Mouse (Mus musculus) limb, embryonic 15.5 days (tissue): ENCODE results near the gene Nrbp1. TPM values are rescaled to one million over a fixed set of nuclear protein-coding genes. Genes with fewer than 3 reads are reported as not detected.

Experiments used
- ATAC-seq: fragments of 200-750 bp; cut with Nextera tagmentation; 2 replicates; pipeline ENCODE4 v1.8.0; 2017; ENCODE audit warnings: low read depth, moderate TSS enrichment; ENCODE audit not compliant: insufficient number of reproducible peaks, low FRiP score, low TSS enrichment
- H3K27ac ChIP-seq: fragments of 300-500 bp; sonication (generic); 2 replicates; pipeline ENCODE4 v1.5.1; 2015; ENCODE audit warnings: moderate library complexity, mild to moderate bottlenecking, inconsistent platforms
- H3K27me3 ChIP-seq: fragments of 300-500 bp; sonication (generic); 2 replicates; pipeline ENCODE4 v1.6.1; 2015; ENCODE audit warnings: inconsistent platforms
- H3K36me3 ChIP-seq: fragments of 300-500 bp; sonication (generic); 2 replicates; pipeline ENCODE4 v1.6.1; 2015; ENCODE audit warnings: inconsistent platforms
- H3K4me1 ChIP-seq: fragments of 300-500 bp; sonication (generic); 2 replicates; pipeline ENCODE4 v1.6.1; 2015; ENCODE audit warnings: inconsistent platforms
- H3K4me2 ChIP-seq: fragments of 300-500 bp; sonication (generic); 2 replicates; pipeline ENCODE4 v1.6.1; 2015; ENCODE audit warnings: mild to moderate bottlenecking, inconsistent platforms
- H3K4me3 ChIP-seq: fragments of 300-500 bp; sonication (generic); 2 replicates; pipeline ENCODE4 v1.5.1; 2015; ENCODE audit warnings: mild to moderate bottlenecking, inconsistent platforms
- H3K9ac ChIP-seq: fragments of 300-500 bp; sonication (generic); 2 replicates; pipeline ENCODE4 v1.6.1; 2015; ENCODE audit warnings: inconsistent platforms
- H3K9me3 ChIP-seq: fragments of 300-500 bp; sonication (generic); 2 replicates; pipeline ENCODE4 v1.6.1; 2016; ENCODE audit warnings: inconsistent platforms
- WGBS: fragments of 180-500 bp; shearing (Covaris S2); methylation state at CpG from one replicate; pipeline ENCODE4 v1.1.7; 2015; 5-methylcytosine and 5-hydroxymethylcytosine counted together
- polyA plus RNA-seq: library from polyadenylated mRNA; unstranded; fragments of >200 nt; fragmentation: Nextera tagmentation; extraction: Ambion mirVana; gene quantifications from 2 replicates; pipeline ENCODE4 v1.2.1, GENCODE M21; 2015

The Nrbp1 gene
- 167 and 183 TPM in 2 replicates for polyA plus RNA-seq

GRCm38 (mm10) chr5:31240637-31241521 lies at the start of gene Nrbp1, which contains the start of gene Gm9970:
TSS of gene Nrbp1 (plus strand) at chr5:31240864.
TSS of gene Gm9970 (minus strand) at chr5:31241232.
- peak within 1 kb of the TSS; percentile 99 for H3K27ac ChIP-seq
- peak within 1 kb of the TSS; percentile 99 for H3K9ac ChIP-seq
- H3K4me1 ChIP-seq, result peaks cover 6% of the 10 kb centered on the region
- peak within 1 kb of the TSS; percentile 77 for H3K4me2 ChIP-seq
- WGBS, result under 1% methylated on average over 93 of the region's 103 CpGs
- peak; percentile 98 for ATAC-seq
- H3K4me3 ChIP-seq, result peak within 1 kb of the TSS; percentile 99
- H3K36me3 ChIP-seq, result peaks cover 23% of the 10 kb centered on the region
- no peaks in the 10 kb centered on the region for H3K9me3 ChIP-seq
- no peaks in the 10 kb centered on the region for H3K27me3 ChIP-seq

GRCm38 (mm10) chr5:31192045-31192938 lies 48.4 kb upstream of the Nrbp1 start:
- Histone ChIP-seq H3K9me3 (no peaks in the 10 kb centered on the region), H3K4me3 (peak overlapping the region; percentile 65), H3K27ac (peak overlapping the region; percentile 88), H3K4me1 (peaks cover 16% of the 10 kb centered on the region), H3K27me3 (no peaks in the 10 kb centered on the region), H3K9ac (peak overlapping the region; percentile 72), H3K4me2 (peak overlapping the region; percentile 61), H3K36me3 (peaks cover 67% of the 10 kb centered on the region)
- 10% methylated on average over 42 of the region's 42 CpGs for WGBS
- no peak; the same call in none of the 2 replicates for ATAC-seq

- ATAC-seq, result peak; percentile 95
- WGBS, result under 1% methylated on average over 48 of the region's 48 CpGs
Observed at GRCm38 (mm10) chr5:31192939-31193630, 47.6 kb upstream of the Nrbp1 start, which contains the start of the genes Snx17 and Eif2b4. TSS of gene Snx17 (plus strand) at chr5:31193227. TSS of gene Eif2b4 (minus strand) at chr5:31193430.

GRCm38 (mm10) chr5:31193631-31194281 lies 46.9 kb upstream of the Nrbp1 start:
- H3K27ac ChIP-seq, result peak overlapping the region; percentile 92
- H3K4me3 ChIP-seq, result peak overlapping the region; percentile 65
- H3K4me2 ChIP-seq, result peak overlapping the region; percentile 72
- ATAC-seq, result no peak
- 12% methylated on average over 25 of the region's 25 CpGs for WGBS
- peak overlapping the region; percentile 82 for H3K9ac ChIP-seq
- no peaks in the 10 kb centered on the region for H3K27me3 ChIP-seq
- H3K36me3 ChIP-seq, result peaks cover 67% of the 10 kb centered on the region
- H3K9me3 ChIP-seq, result no peaks in the 10 kb centered on the region
- H3K4me1 ChIP-seq, result peaks cover 19% of the 10 kb centered on the region

More at GRCm38 (mm10) chr5:31192939-31193630, 47.6 kb upstream of the Nrbp1 start, which contains the start of the genes Snx17 and Eif2b4:
- Histone ChIP-seq H3K9me3 (no peaks in the 10 kb centered on the region), H3K27me3 (no peaks in the 10 kb centered on the region), H3K9ac (peak within 1 kb of the TSS; percentile 82), H3K36me3 (peaks cover 67% of the 10 kb centered on the region), H3K4me2 (peak within 1 kb of the TSS; percentile 72), H3K4me3 (peak within 1 kb of the TSS; percentile 65), H3K27ac (peak within 1 kb of the TSS; percentile 92), H3K4me1 (peaks cover 19% of the 10 kb centered on the region)

GRCm38 (mm10) chr5:31194486-31195485 lies 45.9 kb upstream of the Nrbp1 start:
- Histone ChIP-seq H3K36me3 (peaks cover 70% of the 10 kb centered on the region), H3K27ac (no peak overlapping the region), H3K4me2 (peak overlapping the region; percentile 72), H3K9me3 (no peaks in the 10 kb centered on the region), H3K9ac (no peak overlapping the region), H3K4me3 (no peak overlapping the region; the same call in 1 of the 2 replicates), H3K4me1 (peaks cover 22% of the 10 kb centered on the region), H3K27me3 (no peaks in the 10 kb centered on the region)
- ATAC-seq, result no peak
- WGBS, result 89% methylated on average over 16 of the region's 16 CpGs

GRCm38 (mm10) chr5:31195671-31196070 lies 45.0 kb upstream of the Nrbp1 start:
- peaks cover 69% of the 10 kb centered on the region for H3K36me3 ChIP-seq
- no peak overlapping the region for H3K9ac ChIP-seq
- no peaks in the 10 kb centered on the region for H3K27me3 ChIP-seq
- peaks cover 5% of the 10 kb centered on the region; the same call in 1 of the 2 replicates for H3K9me3 ChIP-seq
- no peak overlapping the region for H3K27ac ChIP-seq
- no peak overlapping the region for H3K4me2 ChIP-seq
- H3K4me3 ChIP-seq, result no peak overlapping the region
- WGBS, result 89% methylated on average over 4 of the region's 4 CpGs
- H3K4me1 ChIP-seq, result peaks cover 29% of the 10 kb centered on the region
- no peak for ATAC-seq

- peaks cover 64% of the 10 kb centered on the region for H3K36me3 ChIP-seq
- no peak overlapping the region for H3K4me2 ChIP-seq
- 86% methylated on average over 10 of the region's 10 CpGs for WGBS
- no peaks in the 10 kb centered on the region for H3K27me3 ChIP-seq
- no peak overlapping the region for H3K9ac ChIP-seq
- peaks cover 35% of the 10 kb centered on the region for H3K4me1 ChIP-seq
- ATAC-seq, result no peak
- peaks cover 5% of the 10 kb centered on the region; the same call in 1 of the 2 replicates for H3K9me3 ChIP-seq
- no peak overlapping the region for H3K4me3 ChIP-seq
- no peak overlapping the region for H3K27ac ChIP-seq
Observed at GRCm38 (mm10) chr5:31196207-31196606, 44.5 kb upstream of the Nrbp1 start.

- H3K36me3 ChIP-seq, result peaks cover 62% of the 10 kb centered on the region
- no peak for ATAC-seq
- H3K4me3 ChIP-seq, result no peak overlapping the region
- no peak overlapping the region for H3K27ac ChIP-seq
- peaks cover 5% of the 10 kb centered on the region; the same call in 1 of the 2 replicates for H3K9me3 ChIP-seq
- no peak overlapping the region for H3K9ac ChIP-seq
- WGBS, result 92% methylated on average over 12 of the region's 12 CpGs
- H3K4me1 ChIP-seq, result peaks cover 35% of the 10 kb centered on the region
- no peaks in the 10 kb centered on the region for H3K27me3 ChIP-seq
- H3K4me2 ChIP-seq, result no peak overlapping the region
Observed at GRCm38 (mm10) chr5:31197072-31197471, 43.6 kb upstream of the Nrbp1 start.

- Histone ChIP-seq H3K27me3 (no peaks in the 10 kb centered on the region), H3K4me2 (no peak overlapping the region), H3K27ac (no peak overlapping the region), H3K4me3 (no peak overlapping the region), H3K9ac (no peak overlapping the region), H3K36me3 (peaks cover 67% of the 10 kb centered on the region), H3K9me3 (peaks cover 5% of the 10 kb centered on the region; the same call in 1 of the 2 replicates), H3K4me1 (peaks cover 42% of the 10 kb centered on the region)
- WGBS, result 78% methylated on average over 9 of the region's 9 CpGs
- ATAC-seq, result no peak
Observed at GRCm38 (mm10) chr5:31198170-31198569, 42.5 kb upstream of the Nrbp1 start.
